ENCODE assay signal across 8 mouse cellular contexts in genomic region chr1:39527432-39527831, GRCm38 (mm10). TPM values are rescaled to one million over a fixed set of nuclear protein-coding genes. Genes with fewer than 3 reads are reported as not detected.
DNase-seq lines count a peak whose midpoint lies in the region; ATAC-seq lines count a peak whose summit lies in the region.

No protein-coding gene starts in this region.

- peak; percentile 81 for DNase-seq in midbrain, embryonic 10.5 days (ENCODE audit: low spot score)
- DNase-seq in c-Kit-positive CD71-positive TER-119-negative erythroid progenitor cells, embryonic 14.5 days (ENCODE audit: low read depth): peak; percentile 73
- peak; percentile 79 for DNase-seq in forelimb bud, embryonic 11.5 days (ENCODE audit: low read depth, low spot score)
- DNase-seq in testis, postnatal 14 days (ENCODE audit: low spot score): peak; percentile 68

- 14% methylated on average over 7 of the region's 7 CpGs for WGBS in midbrain, embryonic 10.5 days
- WGBS in midbrain, embryonic 13.5 days: 10% methylated on average over 7 of the region's 7 CpGs
- WGBS in intestine, embryonic 15.5 days: 14% methylated on average over 7 of the region's 7 CpGs
- WGBS in limb, embryonic 13.5 days: 7% methylated on average over 7 of the region's 7 CpGs
- WGBS in neural tube, embryonic 12.5 days: 10% methylated on average over 7 of the region's 7 CpGs

- no peak overlapping the region for H3K27ac ChIP-seq in midbrain, embryonic 10.5 days (replicated peaks)
- H3K27ac ChIP-seq in midbrain, embryonic 13.5 days: no peak overlapping the region
- H3K27ac ChIP-seq in intestine, embryonic 15.5 days: no peak overlapping the region
- H3K27ac ChIP-seq in limb, embryonic 13.5 days: no peak overlapping the region
- H3K27ac ChIP-seq in neural tube, embryonic 12.5 days: no peak overlapping the region

- no peaks in the 10 kb centered on the region for H3K27me3 ChIP-seq in midbrain, embryonic 10.5 days (ENCODE audit: low read depth, poor library complexity, severe bottlenecking)
- H3K27me3 ChIP-seq in midbrain, embryonic 13.5 days: no peaks in the 10 kb centered on the region
- no peaks in the 10 kb centered on the region for H3K27me3 ChIP-seq in intestine, embryonic 15.5 days (replicated peaks)
- no peaks in the 10 kb centered on the region for H3K27me3 ChIP-seq in limb, embryonic 13.5 days
- H3K27me3 ChIP-seq in neural tube, embryonic 12.5 days (replicated peaks): no peaks in the 10 kb centered on the region

- H3K4me3 ChIP-seq in midbrain, embryonic 10.5 days: no peak overlapping the region
- H3K4me3 ChIP-seq in midbrain, embryonic 13.5 days (replicated peaks): no peak overlapping the region
- no peak overlapping the region for H3K4me3 ChIP-seq in intestine, embryonic 15.5 days (replicated peaks)
- H3K4me3 ChIP-seq in limb, embryonic 13.5 days: no peak overlapping the region
- H3K4me3 ChIP-seq in neural tube, embryonic 12.5 days: no peak overlapping the region

- H3K4me2 ChIP-seq in midbrain, embryonic 13.5 days (replicated peaks): no peak overlapping the region
- no peak overlapping the region for H3K4me2 ChIP-seq in intestine, embryonic 15.5 days (replicated peaks)
- H3K4me2 ChIP-seq in limb, embryonic 13.5 days (replicated peaks): no peak overlapping the region
- H3K4me2 ChIP-seq in neural tube, embryonic 12.5 days (replicated peaks): no peak overlapping the region

- ATAC-seq in midbrain, embryonic 13.5 days: no peak
- ATAC-seq in intestine, embryonic 15.5 days: 0 out of 2 replicates have a peak, but pooled peaks have one; percentile 64
- ATAC-seq in limb, embryonic 13.5 days (ENCODE audit: low FRiP score, low read depth): peak; percentile 67; the same call in 1 of the 2 replicates
- peak; percentile 61; the same call in 1 of the 2 replicates for ATAC-seq in neural tube, embryonic 12.5 days (ENCODE audit: low FRiP score, low read depth)

- H3K36me3 ChIP-seq in midbrain, embryonic 10.5 days: no peaks in the 10 kb centered on the region
- H3K36me3 ChIP-seq in midbrain, embryonic 13.5 days: no peaks in the 10 kb centered on the region
- H3K36me3 ChIP-seq in intestine, embryonic 15.5 days: no peaks in the 10 kb centered on the region
- no peaks in the 10 kb centered on the region for H3K36me3 ChIP-seq in limb, embryonic 13.5 days
- no peaks in the 10 kb centered on the region for H3K36me3 ChIP-seq in neural tube, embryonic 12.5 days

- no peak overlapping the region for H3K9ac ChIP-seq in midbrain, embryonic 13.5 days (replicated peaks)
- no peak overlapping the region for H3K9ac ChIP-seq in intestine, embryonic 15.5 days
- H3K9ac ChIP-seq in limb, embryonic 13.5 days: no peak overlapping the region
- no peak overlapping the region for H3K9ac ChIP-seq in neural tube, embryonic 12.5 days

- no peaks in the 10 kb centered on the region for H3K9me3 ChIP-seq in midbrain, embryonic 10.5 days (replicated peaks)
- no peaks in the 10 kb centered on the region for H3K9me3 ChIP-seq in midbrain, embryonic 13.5 days
- no peaks in the 10 kb centered on the region for H3K9me3 ChIP-seq in intestine, embryonic 15.5 days
- no peaks in the 10 kb centered on the region for H3K9me3 ChIP-seq in limb, embryonic 13.5 days
- H3K9me3 ChIP-seq in neural tube, embryonic 12.5 days: no peaks in the 10 kb centered on the region

- peaks cover 5% of the 10 kb centered on the region; the same call in 1 of the 2 replicates for H3K4me1 ChIP-seq in midbrain, embryonic 10.5 days
- no peaks in the 10 kb centered on the region for H3K4me1 ChIP-seq in midbrain, embryonic 13.5 days (replicated peaks)
- H3K4me1 ChIP-seq in intestine, embryonic 15.5 days (replicated peaks): no peaks in the 10 kb centered on the region
- H3K4me1 ChIP-seq in limb, embryonic 13.5 days: no peaks in the 10 kb centered on the region
- no peaks in the 10 kb centered on the region for H3K4me1 ChIP-seq in neural tube, embryonic 12.5 days

RNA-seq across cellular contexts. Expression of gene Cnot11, which starts 7.4 kb away (rescaled TPM):
- polyA plus RNA-seq in midbrain, embryonic 10.5 days (2016; fragmentation: Nextera tagmentation; extraction: Ambion mirVana): 18.8 and 20.9 TPM in 2 replicates
- polyA plus RNA-seq in midbrain, embryonic 13.5 days (2015; fragmentation: Nextera tagmentation; extraction: Ambion mirVana): 13.4 and 16.4 TPM in 2 replicates
- 20.6 and 21.7 TPM in 2 replicates for polyA plus RNA-seq in intestine, embryonic 15.5 days (2015; fragmentation: Nextera tagmentation; extraction: Ambion mirVana)
- 22.9 and 23.2 TPM in 2 replicates for polyA plus RNA-seq in limb, embryonic 13.5 days (2015; fragmentation: Nextera tagmentation; extraction: Ambion mirVana)
- 28.5 and 29.6 TPM in 2 replicates for polyA plus RNA-seq in neural tube, embryonic 12.5 days (2016; fragmentation: Nextera tagmentation; extraction: Ambion mirVana)

RNA-seq across cellular contexts. Expression of gene Tbc1d8, which starts 48.9 kb away (rescaled TPM):
- polyA plus RNA-seq in midbrain, embryonic 10.5 days (2016; fragmentation: Nextera tagmentation; extraction: Ambion mirVana): 5.9 TPM in 2 replicates
- 7.2 and 7.8 TPM in 2 replicates for polyA plus RNA-seq in midbrain, embryonic 13.5 days (2015; fragmentation: Nextera tagmentation; extraction: Ambion mirVana)
- polyA plus RNA-seq in intestine, embryonic 15.5 days (2015; fragmentation: Nextera tagmentation; extraction: Ambion mirVana): 8.6 and 8.7 TPM in 2 replicates
- polyA plus RNA-seq in limb, embryonic 13.5 days (2015; fragmentation: Nextera tagmentation; extraction: Ambion mirVana): 8.8 and 10.4 TPM in 2 replicates
- polyA plus RNA-seq in neural tube, embryonic 12.5 days (2016; fragmentation: Nextera tagmentation; extraction: Ambion mirVana): 8.6 and 9.5 TPM in 2 replicates

RNA-seq across cellular contexts. Expression of gene Rnf149, which starts 49.8 kb away (rescaled TPM):
- polyA plus RNA-seq in midbrain, embryonic 10.5 days (2016; fragmentation: Nextera tagmentation; extraction: Ambion mirVana): 21.6 and 24.3 TPM in 2 replicates
- 22.8 and 23.1 TPM in 2 replicates for polyA plus RNA-seq in midbrain, embryonic 13.5 days (2015; fragmentation: Nextera tagmentation; extraction: Ambion mirVana)
- 35.3 and 36.6 TPM in 2 replicates for polyA plus RNA-seq in intestine, embryonic 15.5 days (2015; fragmentation: Nextera tagmentation; extraction: Ambion mirVana)
- polyA plus RNA-seq in limb, embryonic 13.5 days (2015; fragmentation: Nextera tagmentation; extraction: Ambion mirVana): 27.4 and 27.9 TPM in 2 replicates
- 36.3 and 37.3 TPM in 2 replicates for polyA plus RNA-seq in neural tube, embryonic 12.5 days (2016; fragmentation: Nextera tagmentation; extraction: Ambion mirVana)
